Mouse (Mus musculus) kidney, postnatal 25 days (tissue): ENCODE measurements around the gene Krtap21-1.

Experiments
- DNase-seq, 2 experiments: peaks; one replicate each; pipeline ENCODE4 v3.0.0; 2021; ENCODE audit warnings: mixed read lengths in 2 of 2

The Krtap21-1 gene

DNA sequence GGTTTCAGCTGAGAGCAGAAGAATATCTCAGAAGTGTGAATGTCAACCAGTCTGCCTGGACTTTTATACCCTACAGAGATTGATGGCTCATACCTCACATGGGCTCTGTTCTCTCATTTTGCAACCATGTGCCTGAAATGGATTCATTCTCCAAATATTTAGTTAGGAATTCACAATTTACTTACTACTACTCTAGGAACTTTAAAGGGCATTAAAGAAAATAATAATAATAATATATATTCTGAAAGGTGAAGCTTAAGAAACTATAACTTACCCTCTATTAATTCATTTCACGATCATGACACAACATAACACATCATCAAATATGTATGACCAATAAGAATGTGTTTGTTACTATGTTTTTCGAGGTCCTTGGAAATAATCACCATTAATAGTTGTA is at the start of gene Krtap21-1:
Gene Krtap21-1, minus strand, starts transcription at position 101 of the 400 bp plus-strand sequence.
- no peak for DNase-seq

DNA sequence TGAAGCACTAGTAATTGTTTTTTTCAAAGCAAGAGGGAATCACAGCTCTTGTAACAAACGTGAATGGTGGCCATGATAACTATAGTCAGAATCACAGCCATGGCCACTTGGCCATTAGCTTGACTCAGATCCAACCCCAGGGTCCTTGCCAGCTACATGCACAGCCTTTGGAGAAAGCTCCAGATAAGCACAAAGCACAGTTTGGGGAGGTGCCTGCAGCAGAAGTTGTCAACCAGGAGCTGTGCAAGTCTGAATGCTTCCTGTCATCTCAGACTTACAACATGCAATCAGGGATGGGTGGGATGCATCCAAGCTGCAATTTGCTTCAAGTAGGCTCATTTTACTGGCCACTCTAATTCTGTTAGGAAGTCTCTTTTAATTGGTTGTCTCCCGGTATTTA is 25.9 kb upstream of the Krtap21-1 start:
- DNase-seq, result no peak

DNA sequence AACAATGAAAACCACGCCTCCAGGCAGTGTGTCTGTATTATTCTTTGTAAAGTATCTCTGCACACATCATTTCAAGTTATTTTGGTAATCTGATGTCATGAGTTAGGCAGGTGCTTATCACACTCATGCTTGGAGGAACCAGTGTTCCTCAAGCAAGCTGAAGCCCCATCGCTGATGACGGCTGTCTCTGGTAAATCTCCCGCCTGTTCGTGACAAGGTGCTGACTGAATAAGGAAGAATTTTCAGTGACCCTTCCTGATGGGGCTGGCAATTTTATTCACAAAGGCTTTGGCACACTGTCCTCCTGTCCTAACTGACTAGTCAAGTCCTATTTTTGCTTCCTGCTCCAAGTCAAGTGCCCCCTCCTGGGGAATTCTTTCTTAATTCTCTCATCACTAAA is 21.6 kb upstream of the Krtap21-1 start:
- no peak for DNase-seq

DNA sequence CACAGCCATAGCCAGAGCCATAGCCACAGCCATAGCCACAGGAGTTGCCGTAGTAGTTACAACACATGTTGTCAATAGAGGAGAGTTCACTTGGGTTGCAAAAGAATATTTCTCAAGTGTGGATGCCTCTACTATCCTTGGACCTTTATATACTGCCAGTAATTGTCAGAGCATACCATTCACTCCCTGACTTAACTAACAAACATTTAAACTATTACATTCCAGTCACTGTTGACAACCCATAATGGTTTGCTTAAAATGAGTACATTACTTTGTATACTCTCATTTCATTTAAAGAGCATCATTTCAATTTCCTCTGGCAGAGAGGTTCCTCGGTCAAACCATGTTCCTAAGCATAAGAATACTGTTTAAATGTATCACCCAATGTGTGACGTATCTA is 16.3 kb upstream of the Krtap21-1 start, which contains the start of gene Krtap6-2:
Gene Krtap6-2, minus strand, starts transcription at position 101 of the 400 bp plus-strand sequence.
- no peak for DNase-seq

DNA sequence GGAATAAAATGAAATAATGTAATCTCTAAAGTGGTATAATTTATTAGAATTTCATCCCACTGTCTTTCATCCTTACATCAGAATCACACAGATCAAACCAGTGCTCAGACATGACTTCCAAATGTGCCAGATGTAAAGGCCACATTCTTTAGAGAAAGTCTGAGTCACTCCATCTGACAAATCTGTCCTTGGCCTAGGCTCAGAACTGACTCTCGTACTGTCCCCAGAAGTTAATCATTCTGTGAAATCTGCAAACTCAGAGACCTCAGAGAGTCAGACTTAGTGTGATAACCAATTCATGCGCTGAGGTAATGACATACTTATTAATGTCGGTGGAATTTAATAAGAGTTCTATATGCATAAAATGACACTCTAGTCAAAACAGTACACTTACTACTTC is 12.6 kb upstream of the Krtap21-1 start:
- DNase-seq, result no peak

DNA sequence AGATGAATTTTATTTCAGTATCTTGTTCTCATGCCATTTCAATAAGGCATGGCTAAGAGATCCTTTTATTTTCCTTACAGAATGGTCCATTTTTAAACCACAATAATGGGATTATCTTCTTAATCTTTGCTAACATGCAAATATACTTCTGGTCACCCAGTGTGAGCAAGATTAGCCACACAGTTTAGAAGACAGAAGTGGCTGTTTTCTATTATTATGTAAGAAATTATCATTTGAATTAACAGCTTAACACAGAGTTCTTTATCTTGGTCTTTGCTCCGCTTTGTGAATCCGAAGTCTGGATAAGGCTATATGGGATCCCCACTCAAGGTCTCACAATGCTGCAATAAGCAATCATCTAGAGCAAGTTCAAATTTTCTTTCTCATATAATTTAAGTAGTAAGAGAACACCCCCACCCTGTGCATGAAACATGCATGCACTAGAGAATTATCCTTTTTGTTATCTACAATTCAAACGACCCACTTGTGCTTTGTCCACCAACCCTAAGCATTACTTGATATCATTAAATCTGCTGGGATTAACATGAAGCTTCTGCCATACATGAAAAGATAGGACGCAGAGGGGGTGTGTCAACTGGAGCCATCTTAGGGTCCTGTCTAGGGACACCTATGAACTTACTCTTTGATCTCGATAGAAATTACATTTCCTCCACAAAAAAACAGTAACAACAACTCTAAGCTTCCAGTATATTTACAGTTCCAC is 6.8 kb upstream of the Krtap21-1 start:
- DNase-seq, result no peak

DNA sequence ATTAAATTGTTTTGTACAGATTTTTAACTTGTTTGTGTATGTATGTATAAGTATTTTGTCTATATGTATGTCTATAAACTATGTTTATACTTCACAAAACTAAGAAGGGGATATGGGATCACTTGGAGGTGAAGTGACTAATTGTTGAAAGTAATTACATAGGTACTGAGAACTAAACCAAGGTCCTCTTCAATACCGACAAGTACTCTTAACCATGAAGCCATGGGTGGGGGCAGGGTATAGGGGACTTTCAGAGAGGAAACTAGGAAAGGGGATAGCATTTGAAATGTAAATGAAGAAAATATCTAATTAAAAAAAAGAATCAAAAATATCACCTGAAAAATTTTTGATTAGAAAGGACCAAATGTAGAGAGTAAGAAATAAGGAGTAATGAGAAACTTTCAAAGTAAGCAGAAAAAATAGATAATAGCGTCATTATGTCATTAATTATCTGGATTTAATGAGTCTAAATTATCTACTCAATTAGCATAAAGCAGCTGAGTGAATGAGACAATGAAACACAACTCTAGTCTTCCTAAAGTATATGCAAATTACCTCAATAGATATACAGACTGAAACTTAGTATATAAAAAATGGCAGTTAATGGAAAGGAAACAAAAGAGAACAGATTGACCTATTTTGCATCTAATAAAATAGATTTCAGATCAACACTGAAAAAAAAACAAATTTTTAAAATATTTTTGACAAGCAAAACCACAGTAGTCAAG is 30.8 kb downstream of the Krtap21-1 start:
- DNase-seq, result no peak
